ENCODE assay signal across 18 mouse cellular contexts in the genomic region with DNA sequence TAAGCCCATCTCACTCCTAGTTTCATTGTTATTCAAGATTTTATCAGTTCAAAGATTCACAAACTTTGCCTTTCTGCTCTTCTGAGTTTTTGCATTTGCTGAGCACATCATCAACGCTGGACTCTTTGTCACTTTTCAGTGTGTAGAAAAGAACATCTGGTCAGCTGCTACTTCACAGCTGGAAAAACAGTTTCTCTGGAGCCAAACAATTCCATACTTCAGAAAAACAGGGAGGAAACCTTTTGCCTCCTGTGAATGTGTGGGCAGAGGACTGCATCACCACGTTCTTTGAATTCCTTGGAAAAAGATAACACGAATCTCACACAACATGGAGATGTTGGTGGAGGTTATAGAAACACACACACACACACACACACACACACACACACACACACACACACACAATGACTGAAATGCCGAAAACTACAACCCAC. TPM values are rescaled to one million over a fixed set of nuclear protein-coding genes. Genes with fewer than 3 reads are reported as not detected.
DNase-seq lines count a peak whose midpoint lies in the region; ATAC-seq and TF ChIP-seq lines count a peak whose summit lies in the region.
"Had no signal": no experiment of that assay in that cellular context is flagged by ENCODE, and none has a peak within 500 bp of the region (broad histone marks: within the 10 kb centered on the region; RNA-seq: fewer than 3 reads in every experiment).

No protein-coding gene starts in this region.

- H3K4me1 ChIP-seq in heart, embryonic 12.5 days (replicated peaks): no peaks in the 10 kb centered on the region; the same call in 1 of the 2 replicates
- no peaks in the 10 kb centered on the region for H3K4me1 ChIP-seq in kidney, postnatal 0 days (replicated peaks; ENCODE audit: insufficient read depth, low read length)
- H3K4me1 ChIP-seq in embryonic fibroblast, embryonic 13.5 days (ENCODE audit: control insufficient read depth, insufficient read depth, low read length): peaks cover 3% of the 10 kb centered on the region; the same call in 1 of the 2 replicates
- H3K4me1 ChIP-seq in hindbrain, embryonic 14.5 days (replicated peaks; ENCODE audit: control insufficient read depth, insufficient read depth, low read length): no peaks in the 10 kb centered on the region
- H3K4me1 ChIP-seq: liver, embryonic 13.5 days; midbrain, embryonic 15.5 days had no signal

- H3K4me3 ChIP-seq in heart, embryonic 12.5 days: no peak overlapping the region
- H3K4me3 ChIP-seq in kidney, postnatal 0 days (replicated peaks; ENCODE audit: low read depth, low read length): no peak overlapping the region
- no peak overlapping the region for H3K4me3 ChIP-seq in embryonic fibroblast, embryonic 13.5 days (ENCODE audit: insufficient read depth, low read length)
- H3K4me3 ChIP-seq in hindbrain, embryonic 14.5 days (replicated peaks; ENCODE audit: low read length): no peak overlapping the region
- H3K4me3 ChIP-seq: erythroblast, embryonic 14.5 days; heart, adult 2 months; liver, embryonic 13.5 days; midbrain, embryonic 15.5 days had no signal

- TF ChIP-seq POLR2A in embryonic fibroblast, embryonic 13.5 days (IDR thresholded peaks at IDR 0.05; ENCODE audit: low read depth, low read length): no peak

- H3K9me3 ChIP-seq in heart, embryonic 12.5 days (replicated peaks): no peaks in the 10 kb centered on the region
- H3K9me3 ChIP-seq in kidney, postnatal 0 days (replicated peaks; ENCODE audit: low read length): no peaks in the 10 kb centered on the region
- no peaks in the 10 kb centered on the region for H3K9me3 ChIP-seq in hindbrain, embryonic 14.5 days (ENCODE audit: control insufficient read depth, low read length)
- H3K9me3 ChIP-seq: liver, embryonic 13.5 days; midbrain, embryonic 15.5 days had no signal

- no peak overlapping the region for H3K9ac ChIP-seq in heart, embryonic 12.5 days
- no peak overlapping the region for H3K9ac ChIP-seq in kidney, postnatal 0 days (ENCODE audit: low read depth, low read length)
- no peak overlapping the region for H3K9ac ChIP-seq in hindbrain, embryonic 14.5 days
- H3K9ac ChIP-seq: liver, embryonic 13.5 days; midbrain, embryonic 15.5 days had no signal

- no peak for DNase-seq in heart, adult 8-10 months (ENCODE audit: low spot score)
- peak; percentile 64 for DNase-seq in kidney, postnatal 0 days (ENCODE audit: low spot score)
- no peak for DNase-seq in kidney, postnatal 25 days
- DNase-seq in R1 (ENCODE audit: low read depth, low spot score): peak; percentile 92
- no peak for DNase-seq in hindbrain, embryonic 14.5 days (ENCODE audit: low spot score)
- no peak for DNase-seq in ovary, adult 18-20 months (ENCODE audit: low spot score)
- DNase-seq: adrenal gland, adult 8-10 months; cerebellum, adult 18-20 months; layer of hippocampus, postnatal 36 days; liver, embryonic 13.5 days; thymus, postnatal 4 days had no signal

- H3K36me3 ChIP-seq in heart, embryonic 12.5 days: no peaks in the 10 kb centered on the region
- no peaks in the 10 kb centered on the region for H3K36me3 ChIP-seq in kidney, postnatal 0 days (ENCODE audit: insufficient read depth, low read length)
- no peaks in the 10 kb centered on the region for H3K36me3 ChIP-seq in hindbrain, embryonic 14.5 days (replicated peaks; ENCODE audit: control insufficient read depth, insufficient read depth)
- H3K36me3 ChIP-seq: liver, embryonic 13.5 days; midbrain, embryonic 15.5 days had no signal

- no peak overlapping the region for H3K27ac ChIP-seq in heart, embryonic 12.5 days (ENCODE audit: poor library complexity, severe bottlenecking)
- peak overlapping the region; percentile 19; the same call in 1 of the 2 replicates for H3K27ac ChIP-seq in kidney, postnatal 0 days
- peak overlapping the region; percentile 36; the same call in 1 of the 2 replicates for H3K27ac ChIP-seq in embryonic fibroblast, embryonic 13.5 days (ENCODE audit: insufficient read depth, low read length)
- H3K27ac ChIP-seq in hindbrain, embryonic 14.5 days: no peak overlapping the region
- H3K27ac ChIP-seq: heart, adult 2 months; liver, embryonic 13.5 days; midbrain, embryonic 15.5 days had no signal

- peak; percentile 42; the same call in 1 of the 2 replicates for ATAC-seq in heart, embryonic 12.5 days (ENCODE audit: insufficient number of reproducible peaks, low FRiP score)
- ATAC-seq in kidney, postnatal 0 days (replicated peaks; ENCODE audit: low FRiP score, low read depth): no peak; the same call in 1 of the 2 replicates
- no peak for ATAC-seq in hindbrain, embryonic 14.5 days (ENCODE audit: low FRiP score)
- ATAC-seq: forebrain, embryonic 14.5 days; inflammation-experienced regulatory T-cells, adult 6 months; midbrain, embryonic 15.5 days had no signal

- WGBS in heart, embryonic 12.5 days: 33% methylated on average over 4 of the region's 4 CpGs
- 34% methylated on average over 4 of the region's 4 CpGs for WGBS in kidney, postnatal 0 days
- 53% methylated on average over 4 of the region's 4 CpGs for WGBS in hindbrain, embryonic 14.5 days

- H3K4me2 ChIP-seq in heart, embryonic 12.5 days: no peak overlapping the region
- no peak overlapping the region for H3K4me2 ChIP-seq in kidney, postnatal 0 days (ENCODE audit: low read length)
- H3K4me2 ChIP-seq in hindbrain, embryonic 14.5 days (replicated peaks): no peak overlapping the region
- H3K4me2 ChIP-seq: liver, embryonic 13.5 days; midbrain, embryonic 15.5 days had no signal

- no peak for TF ChIP-seq CTCF in kidney, postnatal 0 days (IDR thresholded peaks at IDR 0.05; ENCODE audit: low read depth)
- TF ChIP-seq CTCF in embryonic fibroblast, embryonic 13.5 days (IDR thresholded peaks at IDR 0.05; ENCODE audit: borderline replicate concordance, insufficient read depth, low read length): no peak

- no peaks in the 10 kb centered on the region for H3K27me3 ChIP-seq in heart, embryonic 12.5 days (replicated peaks)
- no peaks in the 10 kb centered on the region for H3K27me3 ChIP-seq in kidney, postnatal 0 days (ENCODE audit: insufficient read depth, low read length)
- no peaks in the 10 kb centered on the region for H3K27me3 ChIP-seq in hindbrain, embryonic 14.5 days (ENCODE audit: control insufficient read depth, insufficient read depth, low read length)
- H3K27me3 ChIP-seq: liver, embryonic 13.5 days; midbrain, embryonic 15.5 days had no signal

RNA-seq across cellular contexts. Expression of a gene that starts 11.3 kb away (rescaled TPM):
- 19.9 and 20.6 TPM in 2 replicates for polyA plus RNA-seq in heart, embryonic 12.5 days (2016; fragmentation: Nextera tagmentation; extraction: Ambion mirVana)
- total RNA-seq in heart, adult 8-10 months (2022): 1 to 10 TPM; 2.5 to 7.6 (median 4.0) TPM
- 87.8 and 97.9 TPM in 2 replicates for polyA plus RNA-seq in kidney, postnatal 0 days (2015; fragmentation: Nextera tagmentation; extraction: Ambion mirVana)
- polyA plus RNA-seq in embryonic fibroblast, embryonic 13.5 days (2011; ENCODE audit: insufficient read length, low read depth, missing spikeins): 0.27 and 0.90 TPM in 2 replicates
- 1.1 and 1.4 TPM in 2 replicates for polyA plus RNA-seq in hindbrain, embryonic 14.5 days (2014; fragmentation: Nextera tagmentation; extraction: Ambion mirVana)
- polyA plus RNA-seq: erythroblast, embryonic 14.5 days had no signal

Comparison
In these comparisons a context has a peak if more than half of its experiments do, and no peak if none do; other contexts are left out.
1. DNase-seq: peak in kidney, postnatal 0 days (single experiment) and R1 (single experiment); none in heart, adult 8-10 months (single experiment), kidney, postnatal 25 days (0 of 2), hindbrain, embryonic 14.5 days (single experiment) and ovary, adult 18-20 months (single experiment).
2. H3K27ac ChIP-seq: peak in kidney, postnatal 0 days (single experiment) and embryonic fibroblast, embryonic 13.5 days (single experiment); none in heart, embryonic 12.5 days (single experiment) and hindbrain, embryonic 14.5 days (single experiment).